Mouse (Mus musculus): Measurements from ENCODE around the gene Arhgap22.

- peak; percentile 57 for TF ChIP-seq CTCF (IDR thresholded peaks at IDR 0.05; ENCODE audit: borderline replicate concordance, insufficient read depth, low read length)
- TF ChIP-seq POLR2A (IDR thresholded peaks at IDR 0.05; ENCODE audit: low read depth, low read length) = no peak
These were observed 106.0 kb downstream of the Arhgap22 start for GRCm38 (mm10) chr14:33319541-33320521.
